Mouse (Mus musculus): ENCODE results near the gene Hmcn1. TPM values are rescaled to one million over a fixed set of nuclear protein-coding genes. Genes with fewer than 3 reads are reported as not detected.

Hmcn1 gene
- total and polyA plus RNA-seq, 2 experiments: 1.0 to 2.7 TPM

DNA sequence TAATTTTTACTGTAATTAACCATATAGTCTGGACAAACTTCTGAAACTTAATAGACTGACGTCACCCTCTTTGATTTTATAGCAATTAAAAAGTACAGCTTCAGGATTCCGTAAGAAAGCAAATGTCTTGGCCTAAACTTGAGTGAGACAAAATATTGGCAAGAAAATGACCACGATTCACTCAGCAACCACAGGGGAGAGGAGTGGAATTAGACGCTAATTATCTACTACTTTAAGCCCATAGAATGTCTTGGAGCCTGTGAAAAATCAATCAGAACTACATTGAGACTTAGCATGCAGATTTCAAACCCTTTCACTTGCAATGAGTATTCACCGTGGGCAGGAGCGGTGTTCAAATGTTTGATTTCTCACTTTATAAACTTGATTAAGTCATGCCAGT lies 159.8 kb downstream of the Hmcn1 start:
- Histone ChIP-seq H3K4me1 (ENCODE audit: control insufficient read depth, insufficient read depth, low read length) (no peaks in the 10 kb centered on the region; the same call in 1 of the 2 replicates), H3K27ac (replicated peaks; ENCODE audit: insufficient read depth, low read depth, low read length) (no peak overlapping the region), H3K36me3 (ENCODE audit: control insufficient read depth, insufficient read depth, low read length) (no peaks in the 10 kb centered on the region), H3K27me3 (ENCODE audit: control insufficient read depth, insufficient read depth, low read length) (no peaks in the 10 kb centered on the region), H3K9ac (ENCODE audit: low read depth, low read length) (no peak overlapping the region), H3K79me2 (ENCODE audit: control insufficient read depth, insufficient read depth, low read length) (no peaks in the 10 kb centered on the region), H3K4me3 (ENCODE audit: insufficient read depth, low read depth, low read length) (no peak overlapping the region)
- TF ChIP-seq POLR2A (IDR thresholded peaks at IDR 0.05; ENCODE audit: extremely low read depth, insufficient read depth, low read length) (no peak), CTCF (IDR thresholded peaks at IDR 0.05; ENCODE audit: low read depth, low read length) (no peak)
- DNase-seq (ENCODE audit: extremely low read depth, low read depth, low spot score): no peak
- 86% methylated on average over 6 of the region's 6 CpGs for WGBS

- no peak overlapping the region for H3K4me3 ChIP-seq (ENCODE audit: insufficient read depth, low read depth, low read length)
- DNase-seq (ENCODE audit: extremely low read depth, low read depth, low spot score): no peak
- no peak overlapping the region for H3K9ac ChIP-seq (ENCODE audit: low read depth, low read length)
- no peaks in the 10 kb centered on the region; the same call in 1 of the 2 replicates for H3K4me1 ChIP-seq (ENCODE audit: control insufficient read depth, insufficient read depth, low read length)
- H3K27ac ChIP-seq (replicated peaks; ENCODE audit: insufficient read depth, low read depth, low read length): no peak overlapping the region
- 82% methylated on average over 7 of the region's 7 CpGs for WGBS
- H3K79me2 ChIP-seq (ENCODE audit: control insufficient read depth, insufficient read depth, low read length): no peaks in the 10 kb centered on the region
- TF ChIP-seq CTCF (IDR thresholded peaks at IDR 0.05; ENCODE audit: low read depth, low read length) (no peak), POLR2A (IDR thresholded peaks at IDR 0.05; ENCODE audit: extremely low read depth, insufficient read depth, low read length) (no peak)
- H3K36me3 ChIP-seq (ENCODE audit: control insufficient read depth, insufficient read depth, low read length): no peaks in the 10 kb centered on the region
- no peaks in the 10 kb centered on the region for H3K27me3 ChIP-seq (ENCODE audit: control insufficient read depth, insufficient read depth, low read length)
These were observed 163.4 kb downstream of the Hmcn1 start for GRCm38 (mm10) chr1:150829851-150830250.

DNA sequence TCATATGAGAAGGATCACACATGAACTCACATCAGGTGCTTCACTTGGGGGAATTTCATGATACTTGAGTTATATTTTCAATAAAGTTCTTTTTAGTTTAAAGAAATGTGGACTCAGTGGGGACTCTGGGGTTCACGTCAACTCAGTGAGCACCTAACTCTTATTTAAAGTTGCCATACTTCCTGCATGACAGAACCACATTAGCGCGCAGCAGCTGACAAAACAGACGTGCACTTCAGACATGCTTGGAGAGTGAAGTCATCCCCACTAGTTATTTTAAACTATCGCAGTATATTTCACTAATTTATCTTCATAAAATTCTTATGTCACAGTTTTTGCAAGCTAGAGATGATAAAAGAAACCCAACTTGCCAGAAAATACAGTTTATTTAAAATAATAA lies 166.1 kb downstream of the Hmcn1 start:
- 86% methylated on average over 5 of the region's 5 CpGs for WGBS
- Histone ChIP-seq H3K4me3 (ENCODE audit: insufficient read depth, low read depth, low read length) (no peak overlapping the region), H3K9ac (ENCODE audit: low read depth, low read length) (no peak overlapping the region), H3K27ac (replicated peaks; ENCODE audit: insufficient read depth, low read depth, low read length) (no peak overlapping the region), H3K36me3 (ENCODE audit: control insufficient read depth, insufficient read depth, low read length) (no peaks in the 10 kb centered on the region), H3K4me1 (ENCODE audit: control insufficient read depth, insufficient read depth, low read length) (no peaks in the 10 kb centered on the region; the same call in 1 of the 2 replicates), H3K27me3 (ENCODE audit: control insufficient read depth, insufficient read depth, low read length) (no peaks in the 10 kb centered on the region), H3K79me2 (ENCODE audit: control insufficient read depth, insufficient read depth, low read length) (no peaks in the 10 kb centered on the region)
- TF ChIP-seq CTCF (IDR thresholded peaks at IDR 0.05; ENCODE audit: low read depth, low read length) (no peak), POLR2A (IDR thresholded peaks at IDR 0.05; ENCODE audit: extremely low read depth, insufficient read depth, low read length) (no peak)
- no peak for DNase-seq (ENCODE audit: extremely low read depth, low read depth, low spot score)

GRCm38 (mm10) chr1:150824334-150825005 lies 168.8 kb downstream of the Hmcn1 start:
- H3K9ac ChIP-seq (ENCODE audit: low read depth, low read length): no peak overlapping the region
- 0 out of 2 replicates have a peak, but pooled peaks have one; percentile 3 for TF ChIP-seq CTCF (IDR thresholded peaks at IDR 0.05; ENCODE audit: low read depth, low read length)
- TF ChIP-seq POLR2A (IDR thresholded peaks at IDR 0.05; ENCODE audit: extremely low read depth, insufficient read depth, low read length): no peak
- no peaks in the 10 kb centered on the region for H3K79me2 ChIP-seq (ENCODE audit: control insufficient read depth, insufficient read depth, low read length)
- 65% methylated on average over 5 of the region's 5 CpGs for WGBS
- H3K27me3 ChIP-seq (ENCODE audit: control insufficient read depth, insufficient read depth, low read length): no peaks in the 10 kb centered on the region
- no peak overlapping the region for H3K4me3 ChIP-seq (ENCODE audit: insufficient read depth, low read depth, low read length)
- no peaks in the 10 kb centered on the region for H3K36me3 ChIP-seq (ENCODE audit: control insufficient read depth, insufficient read depth, low read length)
- no peaks in the 10 kb centered on the region; the same call in 1 of the 2 replicates for H3K4me1 ChIP-seq (ENCODE audit: control insufficient read depth, insufficient read depth, low read length)
- DNase-seq (ENCODE audit: extremely low read depth, low read depth, low spot score): no peak
- H3K27ac ChIP-seq (replicated peaks; ENCODE audit: insufficient read depth, low read depth, low read length): no peak overlapping the region

GRCm38 (mm10) chr1:150816035-150816807 lies 177.0 kb downstream of the Hmcn1 start:
- WGBS: 93% methylated on average over 11 of the region's 11 CpGs

More at GRCm38 (mm10) chr1:150816035-150816807, 177.0 kb downstream of the Hmcn1 start:
- Histone ChIP-seq H3K36me3 (ENCODE audit: control insufficient read depth, insufficient read depth, low read length) (no peaks in the 10 kb centered on the region), H3K27ac (replicated peaks; ENCODE audit: insufficient read depth, low read depth, low read length) (no peak overlapping the region), H3K27me3 (ENCODE audit: control insufficient read depth, insufficient read depth, low read length) (no peaks in the 10 kb centered on the region), H3K9ac (ENCODE audit: low read depth, low read length) (no peak overlapping the region), H3K4me1 (ENCODE audit: control insufficient read depth, insufficient read depth, low read length) (no peaks in the 10 kb centered on the region), H3K4me3 (ENCODE audit: insufficient read depth, low read depth, low read length) (no peak overlapping the region), H3K79me2 (ENCODE audit: control insufficient read depth, insufficient read depth, low read length) (no peaks in the 10 kb centered on the region)
- DNase-seq (ENCODE audit: extremely low read depth, low read depth, low spot score): no peak
- TF ChIP-seq CTCF (IDR thresholded peaks at IDR 0.05; ENCODE audit: low read depth, low read length) (no peak), POLR2A (IDR thresholded peaks at IDR 0.05; ENCODE audit: extremely low read depth, insufficient read depth, low read length) (no peak)
